Mouse (Mus musculus): ENCODE measurements around the gene Gabarapl2. TPM values are rescaled to one million over a fixed set of nuclear protein-coding genes. Genes with fewer than 3 reads are reported as not detected.

Gene Gabarapl2
- polyA plus RNA-seq, 1 experiment from 2014 or later = 472 TPM

- Histone ChIP-seq H3K27me3 (ENCODE audit: control insufficient read depth, insufficient read depth, low read length) (no peaks in the 10 kb centered on the region), H3K9me3 (ENCODE audit: control insufficient read depth, low read length) (no peaks in the 10 kb centered on the region), H3K9ac (no peak overlapping the region), H3K4me2 (replicated peaks) (no peak overlapping the region), H3K27ac (no peak overlapping the region), H3K4me1 (replicated peaks; ENCODE audit: control insufficient read depth, insufficient read depth, low read length) (peaks cover 12% of the 10 kb centered on the region), H3K4me3 (replicated peaks; ENCODE audit: low read length) (no peak overlapping the region), H3K36me3 (replicated peaks; ENCODE audit: control insufficient read depth, insufficient read depth) (peaks cover 64% of the 10 kb centered on the region)
- DNase-seq (ENCODE audit: low spot score) (no peak), ATAC-seq (ENCODE audit: low FRiP score) (no peak)
- WGBS = 86% methylated on average over 2 of the region's 2 CpGs
Measured at GRCm38 (mm10) chr8:111943544-111943943, 3.0 kb downstream of the Gabarapl2 start.

DNA sequence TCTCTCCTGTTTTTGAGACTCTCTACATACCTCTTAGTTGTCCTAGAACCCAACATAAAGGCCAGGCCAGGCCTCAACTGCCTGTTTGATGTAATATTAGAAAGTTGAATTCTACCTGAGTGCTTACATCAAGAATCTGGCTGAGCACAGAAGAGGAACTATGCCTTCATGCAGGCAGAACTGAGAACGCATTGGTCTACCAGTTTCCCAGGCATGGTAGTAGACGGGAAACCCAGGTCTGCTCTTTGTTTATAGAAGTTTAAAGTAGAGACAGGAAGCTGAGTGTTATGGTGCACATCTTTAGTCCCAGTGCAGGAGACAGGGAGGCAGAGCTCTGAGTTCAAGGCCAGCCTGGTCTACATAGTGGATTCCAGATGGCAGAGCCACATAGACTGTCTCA lies 6.6 kb downstream of the Gabarapl2 start:
- Histone ChIP-seq H3K4me2 (replicated peaks) (no peak overlapping the region), H3K9me3 (ENCODE audit: control insufficient read depth, low read length) (no peaks in the 10 kb centered on the region), H3K9ac (no peak overlapping the region), H3K4me1 (replicated peaks; ENCODE audit: control insufficient read depth, insufficient read depth, low read length) (no peaks in the 10 kb centered on the region), H3K4me3 (replicated peaks; ENCODE audit: low read length) (no peak overlapping the region), H3K27me3 (ENCODE audit: control insufficient read depth, insufficient read depth, low read length) (no peaks in the 10 kb centered on the region), H3K27ac (no peak overlapping the region), H3K36me3 (replicated peaks; ENCODE audit: control insufficient read depth, insufficient read depth) (peaks cover 93% of the 10 kb centered on the region)
- 92% methylated on average over 2 of the region's 2 CpGs for WGBS
- DNase-seq (ENCODE audit: low spot score) (no peak), ATAC-seq (ENCODE audit: low FRiP score) (no peak)

DNA sequence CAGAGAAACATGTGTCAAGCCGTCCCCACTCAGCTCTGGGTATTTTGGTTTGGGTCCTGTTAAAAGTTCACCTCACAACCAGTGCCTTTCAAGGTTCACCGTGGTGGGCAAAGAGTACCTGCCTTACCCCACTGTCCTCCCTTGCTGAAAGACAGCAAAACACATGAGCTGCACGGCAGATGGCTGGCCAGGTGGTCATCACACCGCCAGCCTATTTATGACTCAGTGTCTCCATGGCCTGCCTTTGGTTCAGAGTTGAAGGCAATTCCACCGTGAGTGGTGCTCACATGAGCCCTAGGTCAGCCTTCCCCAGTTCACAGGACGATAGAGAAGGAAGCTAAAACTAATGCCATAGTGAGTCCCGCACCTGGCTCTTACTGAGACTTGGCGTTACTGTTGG lies 7.5 kb downstream of the Gabarapl2 start:
- no peak for DNase-seq (ENCODE audit: low spot score)
- Histone ChIP-seq H3K9me3 (ENCODE audit: control insufficient read depth, low read length) (no peaks in the 10 kb centered on the region), H3K4me2 (replicated peaks) (no peak overlapping the region), H3K36me3 (replicated peaks; ENCODE audit: control insufficient read depth, insufficient read depth) (peaks cover 89% of the 10 kb centered on the region), H3K27ac (no peak overlapping the region), H3K27me3 (ENCODE audit: control insufficient read depth, insufficient read depth, low read length) (no peaks in the 10 kb centered on the region), H3K9ac (no peak overlapping the region), H3K4me1 (replicated peaks; ENCODE audit: control insufficient read depth, insufficient read depth, low read length) (no peaks in the 10 kb centered on the region), H3K4me3 (replicated peaks; ENCODE audit: low read length) (no peak overlapping the region)
- ATAC-seq (ENCODE audit: low FRiP score) = no peak
- WGBS = 95% methylated on average over 8 of the region's 8 CpGs

DNA sequence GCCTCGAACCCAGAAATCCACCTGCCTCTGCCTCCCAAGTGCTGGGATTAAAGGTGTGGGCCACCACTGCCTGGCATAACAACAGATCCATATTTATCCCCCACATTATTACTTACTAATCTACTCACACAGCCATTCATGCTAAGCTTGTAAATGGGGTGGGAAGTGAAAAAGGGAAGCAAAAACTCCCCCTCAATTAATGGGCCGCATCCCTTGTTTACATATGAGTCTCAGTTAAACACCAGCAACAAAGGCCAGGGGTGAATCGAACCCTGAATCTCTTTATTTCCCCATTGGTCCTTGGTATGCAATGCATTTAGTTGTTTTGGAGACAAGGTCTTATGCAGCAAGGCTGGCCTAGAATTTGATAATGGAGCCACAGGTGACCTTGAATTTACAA lies 10.3 kb downstream of the Gabarapl2 start:
- 96% methylated on average over 3 of the region's 3 CpGs for WGBS
- H3K27me3 ChIP-seq (ENCODE audit: control insufficient read depth, insufficient read depth, low read length) = no peaks in the 10 kb centered on the region
- H3K9me3 ChIP-seq (ENCODE audit: control insufficient read depth, low read length) = no peaks in the 10 kb centered on the region
- no peaks in the 10 kb centered on the region for H3K4me1 ChIP-seq (replicated peaks; ENCODE audit: control insufficient read depth, insufficient read depth, low read length)
- DNase-seq (ENCODE audit: low spot score) = no peak
- no peak overlapping the region for H3K4me2 ChIP-seq (replicated peaks)
- H3K4me3 ChIP-seq (replicated peaks; ENCODE audit: low read length) = no peak overlapping the region
- no peak for ATAC-seq (ENCODE audit: low FRiP score)
- no peak overlapping the region for H3K9ac ChIP-seq
- H3K27ac ChIP-seq = no peak overlapping the region
- peaks cover 88% of the 10 kb centered on the region for H3K36me3 ChIP-seq (replicated peaks; ENCODE audit: control insufficient read depth, insufficient read depth)

GRCm38 (mm10) chr8:111951317-111951716 lies 10.8 kb downstream of the Gabarapl2 start:
- Histone ChIP-seq H3K4me2 (replicated peaks) (no peak overlapping the region), H3K9ac (no peak overlapping the region), H3K36me3 (replicated peaks; ENCODE audit: control insufficient read depth, insufficient read depth) (peaks cover 88% of the 10 kb centered on the region), H3K4me3 (replicated peaks; ENCODE audit: low read length) (no peak overlapping the region), H3K27ac (no peak overlapping the region), H3K27me3 (ENCODE audit: control insufficient read depth, insufficient read depth, low read length) (no peaks in the 10 kb centered on the region), H3K9me3 (ENCODE audit: control insufficient read depth, low read length) (no peaks in the 10 kb centered on the region), H3K4me1 (replicated peaks; ENCODE audit: control insufficient read depth, insufficient read depth, low read length) (no peaks in the 10 kb centered on the region)
- ATAC-seq (ENCODE audit: low FRiP score) = no peak
- WGBS = 94% methylated on average over 7 of the region's 7 CpGs
- DNase-seq (ENCODE audit: low spot score) = no peak

GRCm38 (mm10) chr8:111951936-111952335 lies 11.4 kb downstream of the Gabarapl2 start:
- Histone ChIP-seq H3K4me3 (replicated peaks; ENCODE audit: low read length) (no peak overlapping the region), H3K27ac (no peak overlapping the region), H3K4me1 (replicated peaks; ENCODE audit: control insufficient read depth, insufficient read depth, low read length) (no peaks in the 10 kb centered on the region), H3K9me3 (ENCODE audit: control insufficient read depth, low read length) (no peaks in the 10 kb centered on the region), H3K4me2 (replicated peaks) (no peak overlapping the region), H3K9ac (no peak overlapping the region), H3K36me3 (replicated peaks; ENCODE audit: control insufficient read depth, insufficient read depth) (peaks cover 88% of the 10 kb centered on the region), H3K27me3 (ENCODE audit: control insufficient read depth, insufficient read depth, low read length) (no peaks in the 10 kb centered on the region)
- DNase-seq (ENCODE audit: low spot score) (no peak), ATAC-seq (ENCODE audit: low FRiP score) (no peak)
- WGBS = 90% methylated on average over 5 of the region's 5 CpGs

DNA sequence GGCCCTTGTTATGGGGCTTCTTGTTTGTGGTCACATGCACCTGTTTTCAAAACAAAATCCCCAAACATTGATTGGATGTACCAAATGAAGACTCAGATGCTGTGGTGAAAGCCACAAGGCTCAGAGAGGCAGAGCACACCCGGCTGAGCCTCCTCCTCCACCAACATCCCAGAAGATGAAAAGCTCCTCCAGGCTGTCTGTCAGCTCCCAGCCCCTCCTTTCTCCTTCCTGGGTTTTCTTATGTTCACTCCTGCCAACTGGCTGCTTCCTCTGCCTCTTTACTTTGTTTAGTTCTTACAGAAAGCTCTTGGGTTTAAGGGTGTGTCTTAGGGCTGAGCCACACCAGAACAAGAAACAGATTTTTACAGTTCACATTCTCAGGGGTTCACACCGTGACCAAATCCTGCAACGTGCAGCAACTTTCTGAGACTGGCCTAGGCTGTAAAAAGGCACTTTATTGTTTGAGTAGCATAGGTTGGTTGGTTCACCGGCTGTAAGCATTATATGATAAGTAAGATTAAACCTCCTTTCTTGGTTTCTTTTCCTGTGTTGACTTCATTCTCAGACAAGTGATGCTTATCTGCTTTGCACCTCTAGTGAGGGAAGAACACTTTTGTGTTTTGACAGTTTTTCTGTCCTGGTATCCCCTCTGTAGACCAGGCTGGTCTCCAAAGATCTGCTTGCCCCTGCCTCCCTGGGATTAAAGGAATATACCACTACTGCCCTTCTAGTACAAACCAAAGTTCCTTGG lies 14.5 kb downstream of the Gabarapl2 start:
- Histone ChIP-seq H3K4me2 (replicated peaks) (no peak overlapping the region), H3K9ac (no peak overlapping the region), H3K9me3 (ENCODE audit: control insufficient read depth, low read length) (no peaks in the 10 kb centered on the region), H3K4me3 (replicated peaks; ENCODE audit: low read length) (no peak overlapping the region), H3K27me3 (ENCODE audit: control insufficient read depth, insufficient read depth, low read length) (no peaks in the 10 kb centered on the region), H3K27ac (no peak overlapping the region), H3K36me3 (replicated peaks; ENCODE audit: control insufficient read depth, insufficient read depth) (peaks cover 63% of the 10 kb centered on the region), H3K4me1 (replicated peaks; ENCODE audit: control insufficient read depth, insufficient read depth, low read length) (no peaks in the 10 kb centered on the region)
- WGBS = 92% methylated on average over 4 of the region's 4 CpGs
- DNase-seq (ENCODE audit: low spot score) = no peak
- ATAC-seq (ENCODE audit: low FRiP score) = no peak

GRCm38 (mm10) chr8:111955879-111956278 lies 15.4 kb downstream of the Gabarapl2 start:
- Histone ChIP-seq H3K27ac (no peak overlapping the region), H3K27me3 (ENCODE audit: control insufficient read depth, insufficient read depth, low read length) (no peaks in the 10 kb centered on the region), H3K4me3 (replicated peaks; ENCODE audit: low read length) (no peak overlapping the region), H3K9ac (no peak overlapping the region), H3K36me3 (replicated peaks; ENCODE audit: control insufficient read depth, insufficient read depth) (peaks cover 58% of the 10 kb centered on the region), H3K4me2 (replicated peaks) (no peak overlapping the region), H3K4me1 (replicated peaks; ENCODE audit: control insufficient read depth, insufficient read depth, low read length) (no peaks in the 10 kb centered on the region), H3K9me3 (ENCODE audit: control insufficient read depth, low read length) (no peaks in the 10 kb centered on the region)
- ATAC-seq (ENCODE audit: low FRiP score) (no peak), DNase-seq (ENCODE audit: low spot score) (no peak)
- 90% methylated on average over 5 of the region's 5 CpGs for WGBS

- H3K9me3 ChIP-seq (ENCODE audit: control insufficient read depth, low read length) = no peaks in the 10 kb centered on the region
- DNase-seq (ENCODE audit: low spot score) = no peak
- ATAC-seq (ENCODE audit: low FRiP score) = no peak
- no peak overlapping the region for H3K27ac ChIP-seq
- H3K27me3 ChIP-seq (ENCODE audit: control insufficient read depth, insufficient read depth, low read length) = no peaks in the 10 kb centered on the region
- H3K4me1 ChIP-seq (replicated peaks; ENCODE audit: control insufficient read depth, insufficient read depth, low read length) = no peaks in the 10 kb centered on the region
- no peak overlapping the region for H3K4me2 ChIP-seq (replicated peaks)
- peaks cover 45% of the 10 kb centered on the region for H3K36me3 ChIP-seq (replicated peaks; ENCODE audit: control insufficient read depth, insufficient read depth)
- WGBS = 95% methylated on average over 2 of the region's 2 CpGs
- H3K9ac ChIP-seq = no peak overlapping the region
- no peak overlapping the region for H3K4me3 ChIP-seq (replicated peaks; ENCODE audit: low read length)
Measured at GRCm38 (mm10) chr8:111957231-111957630, 16.7 kb downstream of the Gabarapl2 start.

All from hindbrain, embryonic 14.5 days (tissue).